Mouse (Mus musculus): ENCODE measurements around the gene Dennd2a. TPM values are rescaled to one million over a fixed set of nuclear protein-coding genes. Genes with fewer than 3 reads are reported as not detected.

Dennd2a gene
- polyA plus RNA-seq, 1 experiment from 2014 or later: 10.0 TPM

DNA sequence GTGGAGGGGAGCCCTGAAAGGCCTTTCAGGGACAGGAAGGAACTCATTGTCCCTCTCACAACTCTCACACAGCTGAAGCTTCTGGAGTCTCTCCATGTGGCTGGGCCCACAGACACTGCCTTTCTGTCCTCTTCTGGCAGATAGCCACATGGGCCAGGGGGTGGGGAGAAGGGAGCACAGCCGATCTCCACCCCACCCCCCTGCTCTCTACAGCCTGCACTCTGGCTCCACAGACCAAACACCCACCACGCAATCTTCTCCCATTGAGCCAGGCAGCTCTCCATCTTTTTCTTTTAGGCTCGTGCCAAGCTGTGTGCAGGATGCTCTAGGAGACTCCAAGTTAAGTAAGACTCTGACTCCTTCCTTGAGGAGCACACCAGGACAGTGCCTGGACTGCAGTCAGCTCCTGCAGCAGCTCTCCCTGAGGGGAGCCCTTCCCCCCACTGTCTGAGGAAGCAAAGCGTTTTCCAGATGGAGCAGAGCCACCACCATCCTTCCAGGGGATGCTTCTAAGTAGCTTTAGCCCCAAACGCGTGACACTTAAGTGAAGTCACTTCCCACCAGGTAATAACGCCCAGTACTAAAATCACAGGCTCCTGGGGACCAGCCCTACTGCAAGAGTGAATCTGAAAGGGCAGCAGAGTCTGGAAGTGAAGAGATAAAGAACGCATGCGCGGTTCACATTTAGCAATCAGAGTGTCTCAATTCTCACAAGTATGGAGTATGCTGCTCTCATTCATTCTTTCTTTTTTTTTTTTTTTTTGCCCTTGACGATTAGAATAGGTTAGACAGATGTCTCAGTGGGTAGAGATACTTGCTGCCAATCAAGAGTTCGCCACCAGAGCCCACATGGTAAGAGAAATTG lies 28.8 kb downstream of the Dennd2a start:
- peaks cover 9% of the 10 kb centered on the region for H3K4me1 ChIP-seq (ENCODE audit: control insufficient read depth, insufficient read depth, low read length)
- peak overlapping the region; percentile 26 for H3K27ac ChIP-seq (ENCODE audit: low read length)
- no peaks in the 10 kb centered on the region for H3K27me3 ChIP-seq (ENCODE audit: control insufficient read depth, insufficient read depth, low read length)
- no peak overlapping the region for H3K9ac ChIP-seq (ENCODE audit: low read length)
- 21% methylated on average over 12 of the region's 12 CpGs for WGBS
- peak; percentile 81 for ATAC-seq (replicated peaks; ENCODE audit: extremely low read depth, insufficient read depth, low FRiP score)
- peak overlapping the region; percentile 30; the same call in 1 of the 2 replicates for H3K4me2 ChIP-seq (ENCODE audit: low read depth, low read length)
- peaks cover 3% of the 10 kb centered on the region; the same call in 1 of the 2 replicates for H3K36me3 ChIP-seq (ENCODE audit: control insufficient read depth, insufficient read depth)
- peaks cover 2% of the 10 kb centered on the region for H3K9me3 ChIP-seq (replicated peaks; ENCODE audit: control insufficient read depth, low read length)
- H3K4me3 ChIP-seq (ENCODE audit: low read length): no peak overlapping the region

- WGBS: 73% methylated on average over 4 of the region's 4 CpGs
- Histone ChIP-seq H3K36me3 (ENCODE audit: control insufficient read depth, insufficient read depth) (peaks cover 7% of the 10 kb centered on the region; the same call in 1 of the 2 replicates), H3K9ac (ENCODE audit: low read length) (no peak overlapping the region), H3K4me1 (ENCODE audit: control insufficient read depth, insufficient read depth, low read length) (peaks cover 9% of the 10 kb centered on the region), H3K4me3 (ENCODE audit: low read length) (no peak overlapping the region), H3K27me3 (ENCODE audit: control insufficient read depth, insufficient read depth, low read length) (no peaks in the 10 kb centered on the region), H3K4me2 (ENCODE audit: low read depth, low read length) (no peak overlapping the region), H3K9me3 (replicated peaks; ENCODE audit: control insufficient read depth, low read length) (no peaks in the 10 kb centered on the region), H3K27ac (ENCODE audit: low read length) (no peak overlapping the region)
- no peak for ATAC-seq (replicated peaks; ENCODE audit: extremely low read depth, insufficient read depth, low FRiP score)
Observed at GRCm38 (mm10) chr6:39527811-39528210, 29.9 kb downstream of the Dennd2a start.

DNA sequence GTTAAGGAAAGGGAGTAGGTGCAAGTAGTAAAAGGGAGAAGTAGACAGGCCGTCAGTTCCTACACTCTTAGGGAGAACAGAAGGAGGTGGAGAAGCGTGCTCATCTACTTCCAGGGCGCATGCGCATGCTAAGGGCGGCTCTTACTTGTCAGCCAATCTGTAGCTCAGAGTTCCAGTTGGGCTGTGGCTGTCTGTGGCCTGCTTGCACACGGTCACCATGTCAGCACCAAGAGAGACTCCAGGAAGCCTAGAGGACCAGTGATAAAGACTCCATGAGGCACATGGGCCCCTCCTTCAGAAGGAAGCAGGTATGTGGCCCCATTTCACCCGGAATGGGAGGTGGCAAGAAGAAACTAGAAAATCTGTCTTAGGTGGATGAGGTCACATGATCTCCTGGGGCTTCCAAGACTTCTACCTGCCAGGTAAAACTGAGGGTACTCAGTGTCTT lies 30.3 kb downstream of the Dennd2a start:
- H3K27ac ChIP-seq (ENCODE audit: low read length): no peak overlapping the region
- 75% methylated on average over 7 of the region's 7 CpGs for WGBS

DNA sequence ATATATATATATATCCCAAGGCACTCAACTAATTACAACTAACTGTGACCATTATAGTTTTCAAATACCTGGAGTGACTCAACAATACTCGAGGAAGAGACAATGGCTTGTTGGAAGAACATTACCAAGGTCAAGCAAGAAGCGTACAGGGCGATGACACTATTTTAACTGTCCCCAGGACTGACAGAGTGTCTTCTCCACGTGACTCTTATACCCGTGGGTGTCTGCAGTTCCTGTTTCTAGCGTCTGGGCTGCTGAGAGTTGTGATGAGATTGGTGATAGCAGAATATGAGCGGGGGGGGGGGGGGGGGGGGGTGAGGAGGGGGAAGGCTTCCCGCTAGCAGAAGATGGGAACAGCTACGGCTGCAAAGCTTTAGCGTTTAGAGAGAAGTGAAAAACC lies 30.9 kb downstream of the Dennd2a start:
- H3K27me3 ChIP-seq (ENCODE audit: control insufficient read depth, insufficient read depth, low read length): no peaks in the 10 kb centered on the region
- H3K36me3 ChIP-seq (ENCODE audit: control insufficient read depth, insufficient read depth): peaks cover 7% of the 10 kb centered on the region; the same call in 1 of the 2 replicates
- no peak overlapping the region for H3K27ac ChIP-seq (ENCODE audit: low read length)
- no peak overlapping the region for H3K4me2 ChIP-seq (ENCODE audit: low read depth, low read length)
- H3K4me3 ChIP-seq (ENCODE audit: low read length): no peak overlapping the region
- H3K9me3 ChIP-seq (replicated peaks; ENCODE audit: control insufficient read depth, low read length): no peaks in the 10 kb centered on the region
- no peak for ATAC-seq (replicated peaks; ENCODE audit: extremely low read depth, insufficient read depth, low FRiP score)
- 55% methylated on average over 10 of the region's 10 CpGs for WGBS
- no peak overlapping the region for H3K9ac ChIP-seq (ENCODE audit: low read length)
- H3K4me1 ChIP-seq (ENCODE audit: control insufficient read depth, insufficient read depth, low read length): peaks cover 9% of the 10 kb centered on the region

More for the DNA sequence above, 30.3 kb downstream of the Dennd2a start:
- no peaks in the 10 kb centered on the region for H3K9me3 ChIP-seq (replicated peaks; ENCODE audit: control insufficient read depth, low read length)
- H3K9ac ChIP-seq (ENCODE audit: low read length): no peak overlapping the region
- H3K36me3 ChIP-seq (ENCODE audit: control insufficient read depth, insufficient read depth): peaks cover 7% of the 10 kb centered on the region; the same call in 1 of the 2 replicates
- H3K4me1 ChIP-seq (ENCODE audit: control insufficient read depth, insufficient read depth, low read length): peaks cover 9% of the 10 kb centered on the region
- no peak overlapping the region for H3K4me3 ChIP-seq (ENCODE audit: low read length)
- H3K4me2 ChIP-seq (ENCODE audit: low read depth, low read length): no peak overlapping the region
- H3K27me3 ChIP-seq (ENCODE audit: control insufficient read depth, insufficient read depth, low read length): no peaks in the 10 kb centered on the region
- no peak for ATAC-seq (replicated peaks; ENCODE audit: extremely low read depth, insufficient read depth, low FRiP score)

- no peak overlapping the region for H3K9ac ChIP-seq (ENCODE audit: low read length)
- H3K4me1 ChIP-seq (ENCODE audit: control insufficient read depth, insufficient read depth, low read length): no peaks in the 10 kb centered on the region; the same call in 1 of the 2 replicates
- no peak overlapping the region for H3K4me2 ChIP-seq (ENCODE audit: low read depth, low read length)
- peaks cover 20% of the 10 kb centered on the region for H3K36me3 ChIP-seq (ENCODE audit: control insufficient read depth, insufficient read depth)
- no peak overlapping the region for H3K27ac ChIP-seq (ENCODE audit: low read length)
- H3K27me3 ChIP-seq (ENCODE audit: control insufficient read depth, insufficient read depth, low read length): no peaks in the 10 kb centered on the region
- H3K9me3 ChIP-seq (replicated peaks; ENCODE audit: control insufficient read depth, low read length): peaks cover 7% of the 10 kb centered on the region; the same call in 1 of the 2 replicates
- no peak overlapping the region for H3K4me3 ChIP-seq (ENCODE audit: low read length)
- no peak for ATAC-seq (replicated peaks; ENCODE audit: extremely low read depth, insufficient read depth, low FRiP score)
- WGBS: 82% methylated on average over 13 of the region's 13 CpGs
Observed at GRCm38 (mm10) chr6:39523161-39523560, 34.5 kb downstream of the Dennd2a start.

DNA sequence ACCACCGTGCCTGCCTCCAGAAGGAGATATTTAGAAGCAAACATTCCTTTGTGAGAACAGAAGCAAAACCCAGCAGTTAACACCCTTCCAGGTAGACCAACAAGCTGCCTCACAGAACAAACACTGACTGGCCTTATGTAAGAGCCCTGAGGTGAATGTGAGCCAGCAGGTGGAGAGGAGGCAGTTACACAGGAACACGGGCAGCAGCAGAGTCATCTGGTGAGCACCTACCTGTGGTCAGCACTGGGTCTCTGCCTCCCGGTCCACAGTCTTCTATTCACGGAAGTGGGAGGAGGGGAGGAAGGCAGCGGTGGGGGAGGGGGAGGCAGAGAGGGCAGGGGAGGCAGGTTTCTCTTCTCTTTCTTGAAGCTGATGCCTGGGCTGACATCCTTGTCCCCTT lies 35.2 kb downstream of the Dennd2a start:
- Histone ChIP-seq H3K4me1 (ENCODE audit: control insufficient read depth, insufficient read depth, low read length) (no peaks in the 10 kb centered on the region), H3K9ac (ENCODE audit: low read length) (no peak overlapping the region), H3K27me3 (ENCODE audit: control insufficient read depth, insufficient read depth, low read length) (no peaks in the 10 kb centered on the region), H3K4me3 (ENCODE audit: low read length) (no peak overlapping the region), H3K9me3 (replicated peaks; ENCODE audit: control insufficient read depth, low read length) (peaks cover 7% of the 10 kb centered on the region; the same call in 1 of the 2 replicates), H3K4me2 (ENCODE audit: low read depth, low read length) (no peak overlapping the region), H3K36me3 (ENCODE audit: control insufficient read depth, insufficient read depth) (peaks cover 20% of the 10 kb centered on the region), H3K27ac (ENCODE audit: low read length) (no peak overlapping the region)
- WGBS: 72% methylated on average over 5 of the region's 5 CpGs
- no peak for ATAC-seq (replicated peaks; ENCODE audit: extremely low read depth, insufficient read depth, low FRiP score)

GRCm38 (mm10) chr6:39515739-39516131 lies 41.9 kb downstream of the Dennd2a start:
- Histone ChIP-seq H3K4me1 (ENCODE audit: control insufficient read depth, insufficient read depth, low read length) (peaks cover 16% of the 10 kb centered on the region), H3K4me3 (ENCODE audit: low read length) (no peak overlapping the region), H3K9ac (ENCODE audit: low read length) (no peak overlapping the region), H3K27me3 (ENCODE audit: control insufficient read depth, insufficient read depth, low read length) (no peaks in the 10 kb centered on the region), H3K4me2 (ENCODE audit: low read depth, low read length) (peak overlapping the region; percentile 31), H3K9me3 (replicated peaks; ENCODE audit: control insufficient read depth, low read length) (peaks cover 7% of the 10 kb centered on the region; the same call in 1 of the 2 replicates), H3K36me3 (ENCODE audit: control insufficient read depth, insufficient read depth) (peaks cover 9% of the 10 kb centered on the region), H3K27ac (ENCODE audit: low read length) (peak overlapping the region; percentile 82)
- peak; percentile 80 for ATAC-seq (replicated peaks; ENCODE audit: extremely low read depth, insufficient read depth, low FRiP score)
- 36% methylated on average over 6 of the region's 6 CpGs for WGBS

DNA sequence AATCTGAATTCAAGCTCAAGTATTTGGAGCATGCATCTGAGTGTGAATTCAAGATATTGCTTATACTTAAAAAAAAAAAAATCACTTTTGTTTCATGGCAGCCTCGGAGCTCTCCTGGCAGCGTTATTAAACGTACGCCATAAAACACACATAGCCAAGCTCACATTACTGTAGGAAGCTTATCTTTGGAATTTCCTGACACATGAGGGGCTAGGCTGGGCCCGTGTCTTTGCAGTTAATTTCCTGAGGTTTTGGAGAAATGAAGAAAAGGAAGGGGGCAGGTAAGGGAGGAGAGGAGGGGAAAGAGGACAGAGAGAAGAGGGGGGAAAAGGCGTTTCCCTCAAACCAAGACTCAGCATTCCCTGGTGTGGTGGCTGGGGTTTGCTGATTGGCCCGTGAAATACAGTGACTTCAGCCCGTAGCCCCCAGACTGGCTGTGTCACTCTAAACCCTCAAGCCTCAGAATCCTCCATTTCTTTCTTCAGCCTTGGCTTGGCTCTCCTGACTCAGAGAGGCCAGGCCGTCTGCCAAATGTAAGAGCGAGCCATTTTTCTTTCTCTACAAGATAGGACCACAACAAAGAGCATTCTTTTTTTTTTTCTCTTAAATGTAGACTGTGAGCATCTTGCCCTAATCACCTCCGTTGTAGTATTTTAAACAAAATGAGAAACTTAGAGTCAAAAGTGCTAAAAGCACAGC lies 42.5 kb downstream of the Dennd2a start:
- 20% methylated on average over 11 of the region's 11 CpGs for WGBS

More for the DNA sequence above, 42.5 kb downstream of the Dennd2a start:
- peak overlapping the region; percentile 82 for H3K27ac ChIP-seq (ENCODE audit: low read length)
- H3K4me1 ChIP-seq (ENCODE audit: control insufficient read depth, insufficient read depth, low read length): peaks cover 16% of the 10 kb centered on the region
- H3K9ac ChIP-seq (ENCODE audit: low read length): 0 out of 2 replicates have a peak overlapping the region, but pooled peaks have one; percentile 21
- peaks cover 4% of the 10 kb centered on the region for H3K36me3 ChIP-seq (ENCODE audit: control insufficient read depth, insufficient read depth)
- H3K4me2 ChIP-seq (ENCODE audit: low read depth, low read length): peak overlapping the region; percentile 31; the same call in 1 of the 2 replicates
- ATAC-seq (replicated peaks; ENCODE audit: extremely low read depth, insufficient read depth, low FRiP score): peak; percentile 71
- H3K9me3 ChIP-seq (replicated peaks; ENCODE audit: control insufficient read depth, low read length): peaks cover 3% of the 10 kb centered on the region; the same call in 1 of the 2 replicates
- no peaks in the 10 kb centered on the region for H3K27me3 ChIP-seq (ENCODE audit: control insufficient read depth, insufficient read depth, low read length)
- no peak overlapping the region for H3K4me3 ChIP-seq (ENCODE audit: low read length)

Measured in heart, embryonic 16.5 days (tissue).